Mouse (Mus musculus) gastrocnemius, postnatal 4 days (tissue): Measurements from ENCODE around the gene Fads6. TPM values are rescaled to one million over a fixed set of nuclear protein-coding genes. Genes with fewer than 3 reads are reported as not detected.

Source experiments
- DNase-seq, 2 experiments: peaks; one replicate each; pipeline ENCODE4 v3.0.0; 2021 to 2022; ENCODE audit warnings: low spot score in 2 of 2, mixed read lengths in 2 of 2
- total RNA-seq, 2 experiments: library from RNA; stranded (reverse); gene quantifications; 2 replicates each; pipeline ENCODE4 v1.2.3; 2021

Fads6 gene
- total RNA-seq, 2 experiments from 2014 or later: 0.34 to 0.37 TPM

DNA sequence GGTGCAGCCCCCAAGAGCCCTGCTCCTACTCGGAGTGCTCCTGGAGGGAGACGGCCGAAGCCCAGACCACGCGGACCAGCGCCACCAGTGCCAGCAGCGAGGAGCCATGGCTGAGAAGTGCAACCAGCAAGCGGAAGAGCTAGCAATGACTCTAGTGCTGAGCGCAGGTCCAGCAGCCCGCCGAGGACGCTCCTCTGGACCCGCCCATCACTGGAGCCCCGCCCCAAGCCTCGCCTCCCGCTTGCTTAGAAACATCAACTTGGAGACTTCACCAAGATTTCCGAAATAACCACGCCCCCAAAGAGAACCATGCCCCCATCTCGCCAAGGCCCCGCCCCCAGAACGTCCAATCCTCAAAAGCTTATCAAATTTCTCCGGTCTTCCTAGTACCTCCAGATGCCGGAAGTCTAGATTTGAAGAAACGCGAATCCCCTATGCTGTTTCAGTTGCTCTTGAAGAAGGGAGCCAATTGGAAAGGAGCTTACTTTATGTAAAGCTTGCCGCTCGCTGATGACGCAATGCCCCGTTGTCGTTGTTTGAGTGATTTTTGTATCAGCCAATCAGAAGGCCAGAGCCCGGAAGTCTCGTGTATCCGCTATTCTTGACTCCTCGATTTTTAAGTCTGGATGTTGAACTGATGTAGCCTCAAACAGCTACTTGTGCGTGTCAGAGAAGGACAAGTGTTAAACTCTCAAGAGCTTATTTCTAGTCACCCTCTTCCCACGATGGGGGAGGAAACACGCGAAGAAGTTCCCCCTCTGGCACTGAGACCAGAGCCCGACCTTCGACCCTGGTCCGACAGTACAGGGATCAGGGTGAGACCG is 20.5 kb downstream of the Fads6 start, which contains the start of gene Fdxr:
Gene Fdxr (minus strand): TSS at position 271 of the 824 bp plus-strand sequence.
- DNase-seq: peak; percentile 92 to 98

DNA sequence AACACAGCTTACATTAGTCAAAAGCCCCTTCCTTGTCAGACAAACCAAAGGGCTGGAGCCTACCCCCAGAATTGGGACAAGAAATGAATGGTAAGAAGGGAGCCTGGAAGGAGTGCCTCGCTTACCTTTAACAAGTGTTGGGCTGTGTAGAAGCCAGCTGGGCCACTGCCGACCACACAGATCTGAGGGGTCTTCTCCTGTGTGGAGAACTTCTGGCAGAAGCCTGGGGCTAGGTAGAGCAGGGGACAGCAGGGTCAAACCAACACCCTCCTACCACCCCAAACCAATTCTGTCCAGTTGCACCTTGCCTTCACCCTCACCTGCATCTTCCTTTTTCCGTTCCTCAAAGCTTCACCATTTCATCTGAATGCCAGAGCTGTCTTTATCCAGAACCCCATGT is 21.5 kb downstream of the Fads6 start:
- DNase-seq: no peak

DNA sequence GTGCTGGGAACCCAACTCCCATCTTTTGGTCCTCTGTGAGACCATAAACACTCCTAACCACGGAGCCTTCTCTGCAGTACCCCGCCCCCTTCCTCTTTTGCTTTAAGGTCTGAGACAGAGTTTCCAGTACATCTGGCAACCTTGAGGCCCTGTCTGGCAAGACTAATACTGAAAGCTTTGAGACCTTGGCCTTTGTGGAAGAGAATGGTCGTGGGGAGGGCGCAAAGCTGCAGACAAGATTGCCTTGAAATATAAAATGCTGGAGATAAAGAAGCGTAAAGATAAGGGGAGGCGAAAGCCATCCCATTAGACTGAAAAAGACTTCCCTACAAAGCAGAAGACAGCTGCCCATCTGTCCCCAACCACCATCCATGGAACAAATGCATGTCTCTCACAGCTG is 22.0 kb downstream of the Fads6 start:
- DNase-seq: no peak

DNA sequence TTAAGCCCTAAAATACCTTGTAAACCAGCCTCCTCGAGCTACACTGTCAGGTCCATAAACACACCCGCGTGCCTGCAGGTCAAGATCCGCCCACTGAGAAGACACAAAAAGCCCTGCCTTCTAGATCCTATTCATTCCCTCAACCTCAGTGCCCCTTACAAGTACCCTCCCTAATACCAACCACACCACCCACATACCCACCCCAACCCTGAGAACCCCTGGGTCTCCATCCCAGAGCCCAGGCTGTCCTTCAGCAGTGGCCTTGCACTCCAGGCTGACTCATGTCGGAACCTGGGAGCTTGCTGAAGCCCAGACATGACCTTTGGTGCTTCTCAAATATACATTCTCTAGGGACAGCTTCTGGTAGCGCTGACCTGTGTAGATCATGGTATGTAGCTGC is 22.7 kb downstream of the Fads6 start:
- DNase-seq: no peak

DNA sequence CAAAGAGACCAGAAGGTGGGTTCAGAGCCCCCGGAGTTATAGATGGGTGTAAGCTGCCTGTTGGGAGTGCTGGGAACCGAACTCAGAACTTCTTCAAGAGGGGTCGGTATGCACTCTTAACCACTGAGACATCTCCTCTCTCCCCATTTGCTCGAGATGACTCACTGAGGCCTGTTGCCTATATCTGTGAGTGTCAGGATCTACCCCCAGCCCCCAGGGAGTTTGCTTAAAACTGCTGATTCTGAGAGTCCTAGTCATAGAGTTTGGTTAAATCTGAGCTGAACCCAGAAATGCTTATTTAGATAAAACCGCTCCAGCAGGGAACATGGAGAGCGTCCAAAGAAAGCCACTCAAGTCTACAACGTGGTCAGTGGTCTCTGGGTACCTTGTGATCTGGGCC is 23.3 kb downstream of the Fads6 start:
- DNase-seq: no peak

DNA sequence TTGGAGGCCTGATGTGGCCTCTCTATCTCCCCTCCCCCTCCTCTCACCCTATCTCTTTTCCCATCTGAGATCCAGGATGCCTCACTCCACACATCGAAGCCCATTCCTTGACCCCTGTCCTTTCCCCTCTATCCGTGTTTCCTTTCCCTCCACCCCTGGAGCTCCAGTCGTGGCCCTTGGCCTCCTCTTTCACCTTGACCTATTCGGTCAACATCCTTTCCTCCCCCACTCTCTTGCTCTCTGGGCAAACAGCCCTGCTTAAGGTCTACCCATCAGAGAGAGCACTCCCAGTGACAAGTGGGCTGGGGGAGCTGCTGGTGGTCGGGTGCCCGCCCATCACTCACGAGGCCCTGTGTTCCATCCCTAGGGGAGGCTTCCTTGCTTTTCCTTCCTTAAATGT is 23.7 kb downstream of the Fads6 start:
- DNase-seq: no peak

DNA sequence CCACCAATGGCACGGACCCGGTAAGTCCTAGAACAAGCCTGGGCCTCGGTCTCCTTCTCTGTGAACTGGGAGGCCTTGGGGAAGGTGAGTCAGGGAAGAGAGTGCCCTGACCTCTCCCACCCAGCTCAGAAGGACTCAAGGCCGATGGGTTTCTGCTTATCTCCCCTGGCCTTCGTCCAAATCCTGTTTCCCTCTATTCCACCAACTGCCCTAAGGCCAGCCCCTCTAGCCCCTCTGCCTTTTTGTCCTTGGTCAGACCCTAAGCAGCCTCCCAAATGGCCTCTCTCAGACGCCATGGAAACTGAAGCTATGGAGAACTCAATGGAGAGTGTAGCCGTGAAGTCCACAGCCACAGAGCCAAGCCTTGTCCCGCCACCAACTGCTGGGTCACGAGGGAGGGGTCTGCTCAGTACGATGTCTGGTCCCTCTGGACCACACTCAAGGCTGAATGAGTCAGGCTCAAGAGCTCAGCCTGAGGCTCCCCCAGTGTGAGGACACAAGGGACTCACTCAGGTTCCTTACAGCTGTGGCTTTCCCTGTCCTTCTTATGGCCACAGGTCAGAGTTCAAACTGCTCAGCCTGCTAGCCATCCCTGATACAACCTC is 24.5 kb downstream of the Fads6 start:
- DNase-seq: no peak

DNA sequence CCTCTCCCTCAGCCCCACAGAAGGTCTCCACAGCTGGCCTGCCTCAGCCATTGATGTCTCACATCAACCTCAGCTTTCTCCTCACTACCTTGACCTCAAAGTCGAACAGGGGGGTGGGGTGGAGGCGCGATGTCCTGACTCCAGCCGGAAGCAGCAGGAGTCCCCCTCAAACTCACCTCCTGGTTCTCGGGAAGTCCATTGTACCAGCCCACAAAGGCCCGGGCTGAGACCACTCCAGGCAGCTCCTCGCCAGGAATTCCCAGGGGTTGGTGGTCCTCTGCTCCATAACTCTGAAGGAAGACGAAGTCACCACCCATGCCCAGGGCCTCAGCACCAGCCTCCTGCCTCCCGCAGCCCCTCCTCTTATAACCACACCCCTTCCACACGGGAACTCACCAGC is 26.0 kb downstream of the Fads6 start:
- DNase-seq: no peak

DNA sequence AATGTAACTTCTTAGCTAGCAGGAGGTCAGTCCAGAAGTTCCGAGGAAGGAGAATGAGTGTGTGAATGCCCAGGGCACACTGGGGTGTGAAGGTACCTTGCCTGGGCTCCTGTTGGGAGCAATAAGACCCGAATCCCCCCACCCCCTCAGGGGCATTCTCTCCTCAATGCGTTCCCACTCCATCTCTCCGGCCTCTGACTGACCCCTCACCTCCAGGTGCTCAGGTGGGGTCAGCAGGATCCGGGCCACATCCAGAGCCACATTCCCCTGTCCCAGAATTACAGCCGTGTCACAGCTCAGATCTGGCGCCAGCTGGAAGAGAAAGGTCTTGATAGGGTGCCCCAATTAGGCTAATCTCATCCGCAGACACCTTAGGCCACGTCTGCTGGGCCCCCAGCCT is 26.4 kb downstream of the Fads6 start:
- no peak for DNase-seq

DNA sequence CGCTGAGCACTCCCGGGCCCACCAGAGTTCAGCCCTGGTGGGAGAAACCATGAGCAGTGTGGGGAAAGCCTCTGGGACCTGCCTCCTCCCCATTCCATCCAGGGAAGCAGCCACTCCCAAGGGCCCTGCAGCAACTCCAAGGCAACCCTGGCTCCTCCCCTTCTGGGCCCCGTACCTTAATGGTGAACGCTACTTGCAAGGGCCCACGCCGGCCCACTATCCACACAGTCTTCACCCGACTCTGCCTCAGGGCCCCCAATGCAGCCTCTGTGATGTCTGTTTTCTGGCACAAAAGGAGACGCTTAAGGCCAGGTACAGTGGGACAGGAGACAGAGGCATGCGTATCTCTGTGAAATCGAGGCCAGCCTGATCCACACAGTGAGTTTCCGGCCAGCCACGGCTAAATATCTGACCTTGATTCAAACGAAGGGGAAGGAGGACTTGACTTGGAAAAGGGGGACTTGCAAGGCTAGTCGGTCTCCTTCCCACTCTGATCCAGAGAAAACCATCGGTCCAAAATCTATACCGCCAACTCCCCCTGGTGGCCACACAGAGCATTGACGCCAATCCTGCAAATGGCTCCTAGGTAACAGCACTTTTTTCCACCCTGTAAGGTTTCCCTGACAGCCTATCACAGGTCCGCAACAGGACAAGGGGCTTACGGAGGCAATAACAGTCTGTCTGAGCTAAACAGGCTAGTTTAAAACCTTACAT is 27.2 kb downstream of the Fads6 start:
- DNase-seq: peak; percentile 61 to 70

DNA sequence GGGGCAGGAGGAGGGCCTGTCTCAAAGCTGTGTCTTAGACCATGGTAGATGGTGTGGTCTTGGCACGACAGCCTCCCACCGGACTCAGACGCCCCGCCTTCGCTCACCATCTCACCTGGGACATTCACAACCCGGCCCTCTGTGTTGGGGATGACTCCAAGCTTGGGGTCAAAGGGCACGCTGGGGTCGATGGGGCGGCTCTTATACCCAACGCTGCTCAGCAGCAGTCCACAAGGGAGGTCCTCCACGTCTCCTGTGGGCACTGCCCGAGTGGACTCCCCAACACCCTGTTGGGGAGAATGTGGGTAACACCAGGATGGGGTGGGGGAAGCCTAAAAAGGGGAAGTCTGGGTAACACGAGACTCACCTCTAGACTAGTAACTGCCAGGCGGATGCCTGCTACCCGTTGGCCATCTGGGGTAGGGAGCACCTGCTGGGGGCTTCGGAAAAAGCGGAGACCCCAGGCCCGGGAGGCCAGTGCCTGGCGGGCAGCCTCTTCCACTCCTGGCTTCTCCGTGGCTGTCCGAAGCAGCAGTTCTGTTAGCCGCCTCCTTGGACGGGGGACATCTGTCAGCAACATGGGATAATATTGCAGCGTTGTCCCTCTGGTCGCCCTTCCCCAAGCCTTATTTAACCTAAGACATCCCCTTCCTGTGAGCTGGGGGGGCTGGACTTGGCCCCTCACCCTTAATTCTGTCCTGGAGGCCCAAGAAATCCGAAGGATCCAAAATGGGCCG is 28.0 kb downstream of the Fads6 start:
- no peak for DNase-seq

DNA sequence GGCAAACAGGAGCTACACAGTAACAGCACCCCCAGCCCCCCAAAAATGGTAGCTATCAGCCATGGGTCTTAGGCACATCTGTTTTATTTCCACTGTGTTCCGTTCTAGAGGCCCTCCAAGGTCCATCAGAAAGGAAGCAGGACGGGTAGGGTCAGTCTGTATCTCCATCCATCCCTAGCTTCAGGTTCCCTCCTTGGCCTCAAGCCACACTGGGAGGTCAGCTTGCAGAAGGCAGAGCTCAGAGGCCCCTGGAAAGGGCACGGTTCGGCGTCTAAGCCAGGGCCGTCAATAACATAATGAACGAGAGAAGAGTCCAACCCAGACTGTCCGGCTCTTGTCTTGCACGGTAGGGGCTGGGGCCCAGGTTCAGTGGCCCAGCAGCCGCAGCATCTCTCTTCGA is 29.5 kb downstream of the Fads6 start:
- DNase-seq: no peak

DNA sequence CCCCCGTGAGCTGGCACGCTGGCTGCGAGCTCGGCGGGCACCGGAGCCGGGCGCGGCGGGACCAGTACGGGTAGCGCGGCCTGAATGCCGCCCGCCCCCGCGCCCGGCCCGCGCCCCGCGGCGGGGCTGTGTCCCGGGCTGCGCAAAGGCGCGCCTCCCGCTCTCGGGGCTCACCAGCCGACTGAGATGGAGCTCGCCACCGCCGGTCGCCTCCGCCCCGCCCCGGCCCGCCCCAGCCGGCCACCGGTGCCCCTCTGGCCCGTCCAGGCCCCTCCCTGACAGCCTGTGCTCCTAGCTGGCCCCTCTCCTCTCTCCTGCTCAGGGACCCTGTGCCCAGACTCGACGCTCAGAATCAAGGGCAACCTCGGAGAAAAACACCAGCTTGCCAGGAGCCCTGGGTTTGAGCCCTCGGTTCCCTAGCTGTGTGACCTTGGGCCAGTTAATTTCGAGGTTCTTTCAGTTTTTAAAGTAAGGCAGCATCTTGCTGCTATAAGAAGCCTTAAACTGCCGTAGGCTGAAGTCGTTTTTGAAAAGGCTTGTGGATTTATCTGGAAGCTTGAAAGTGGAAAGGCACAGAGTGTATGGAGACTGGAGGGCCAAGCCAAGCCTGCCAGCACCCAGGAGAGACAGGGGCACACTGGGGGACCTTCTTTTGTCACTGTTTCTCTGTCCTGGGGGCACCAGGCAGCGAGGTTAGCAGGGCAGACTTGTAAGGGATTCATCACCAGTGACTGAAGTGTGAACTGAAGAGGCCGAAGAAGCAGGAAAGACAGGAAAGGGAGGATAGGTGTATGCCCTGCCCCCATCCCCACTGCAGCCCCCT is 30.2 kb downstream of the Fads6 start, which contains the start of gene Grin2c:
Gene Grin2c (minus strand): TSS at position 183 of the 823 bp plus-strand sequence.
- DNase-seq: no peak

DNA sequence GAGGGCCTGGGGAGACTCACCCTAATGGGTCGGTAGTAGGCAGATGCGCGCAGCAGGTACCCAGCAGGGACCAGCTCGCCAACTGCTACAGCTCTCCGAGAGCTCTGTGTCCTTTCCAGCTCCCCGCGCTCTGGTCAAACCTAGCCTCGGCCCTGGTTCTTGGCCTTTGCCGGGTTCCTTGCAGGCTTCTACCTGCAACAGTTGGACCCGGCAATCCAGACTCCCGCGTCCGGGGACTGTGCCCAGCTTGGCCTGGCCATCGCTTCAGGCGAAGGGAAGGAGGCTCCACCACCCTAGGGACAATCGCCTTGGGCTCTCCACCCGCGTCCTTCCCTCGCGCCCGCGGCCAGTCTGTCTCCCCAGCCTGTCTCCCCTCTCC is 31.1 kb downstream of the Fads6 start:
- no peak for DNase-seq

DNA sequence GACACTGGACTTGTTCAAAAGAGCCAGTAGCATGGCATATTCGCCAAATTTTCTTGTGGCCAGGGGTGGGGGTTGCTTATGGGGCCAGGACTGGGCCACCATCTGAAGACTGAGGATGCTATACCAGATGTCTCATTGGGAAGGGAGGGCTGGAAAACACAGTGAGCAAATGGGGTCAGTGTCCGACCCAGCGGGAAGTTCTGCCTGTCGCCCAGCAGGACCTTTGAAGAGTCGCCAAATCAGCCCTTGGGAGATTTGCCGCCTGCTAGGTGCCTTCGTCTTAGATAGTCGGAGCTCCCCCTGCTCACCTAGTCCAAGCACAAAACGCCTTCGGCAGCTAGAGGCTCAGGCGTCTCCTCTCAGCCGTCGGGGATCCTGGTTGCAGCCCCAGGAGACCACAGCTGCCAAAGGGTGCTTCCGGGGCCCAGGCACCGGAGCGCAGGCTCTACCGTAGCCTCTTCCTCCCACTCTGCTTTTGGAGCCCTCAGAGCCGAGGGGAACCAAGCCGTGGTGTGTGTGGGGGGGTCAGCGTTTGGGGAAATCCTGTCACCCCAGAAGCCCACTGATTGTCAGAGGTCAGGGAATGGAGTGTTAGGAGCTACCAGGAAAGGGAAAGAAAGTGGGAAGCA is 31.6 kb downstream of the Fads6 start:
- DNase-seq: no peak

DNA sequence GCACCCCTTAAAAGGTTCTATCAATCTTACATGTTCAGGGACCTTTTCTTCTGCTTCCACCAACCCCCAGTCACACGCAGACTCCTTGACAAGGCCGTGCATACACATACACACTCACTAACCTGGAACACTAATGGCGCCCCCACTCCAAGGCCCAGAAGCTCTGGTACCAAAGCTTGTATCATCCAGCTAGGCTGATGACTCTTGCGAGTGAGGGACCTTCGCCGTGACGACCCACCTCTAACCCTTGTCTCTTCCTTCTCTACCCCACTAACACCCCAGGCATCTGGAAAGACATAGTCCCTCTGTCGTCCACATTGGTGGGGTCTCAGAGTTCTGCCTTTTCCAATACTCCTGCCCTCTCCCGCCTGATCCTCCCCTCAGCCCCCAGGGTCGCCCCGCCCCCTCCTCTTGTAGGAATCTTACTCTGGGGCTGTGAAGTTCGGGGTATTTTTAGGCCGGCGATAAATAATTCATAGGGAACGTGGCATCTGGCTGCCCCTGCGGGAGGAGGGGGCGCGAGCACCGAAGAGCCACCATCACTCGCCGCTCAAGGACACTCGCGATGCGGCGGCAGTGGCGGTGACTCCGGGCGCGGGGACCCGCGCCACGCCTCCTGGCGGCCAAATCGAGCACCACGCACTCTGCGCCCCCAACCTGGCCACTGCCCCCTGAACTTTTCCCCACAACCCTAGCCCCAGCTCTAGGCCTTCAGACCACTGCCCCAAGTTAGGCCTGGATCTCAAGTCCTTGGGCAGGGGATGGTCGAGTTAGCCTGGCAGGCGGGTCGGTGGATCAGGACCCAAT is 32.4 kb downstream of the Fads6 start:
- no peak for DNase-seq

DNA sequence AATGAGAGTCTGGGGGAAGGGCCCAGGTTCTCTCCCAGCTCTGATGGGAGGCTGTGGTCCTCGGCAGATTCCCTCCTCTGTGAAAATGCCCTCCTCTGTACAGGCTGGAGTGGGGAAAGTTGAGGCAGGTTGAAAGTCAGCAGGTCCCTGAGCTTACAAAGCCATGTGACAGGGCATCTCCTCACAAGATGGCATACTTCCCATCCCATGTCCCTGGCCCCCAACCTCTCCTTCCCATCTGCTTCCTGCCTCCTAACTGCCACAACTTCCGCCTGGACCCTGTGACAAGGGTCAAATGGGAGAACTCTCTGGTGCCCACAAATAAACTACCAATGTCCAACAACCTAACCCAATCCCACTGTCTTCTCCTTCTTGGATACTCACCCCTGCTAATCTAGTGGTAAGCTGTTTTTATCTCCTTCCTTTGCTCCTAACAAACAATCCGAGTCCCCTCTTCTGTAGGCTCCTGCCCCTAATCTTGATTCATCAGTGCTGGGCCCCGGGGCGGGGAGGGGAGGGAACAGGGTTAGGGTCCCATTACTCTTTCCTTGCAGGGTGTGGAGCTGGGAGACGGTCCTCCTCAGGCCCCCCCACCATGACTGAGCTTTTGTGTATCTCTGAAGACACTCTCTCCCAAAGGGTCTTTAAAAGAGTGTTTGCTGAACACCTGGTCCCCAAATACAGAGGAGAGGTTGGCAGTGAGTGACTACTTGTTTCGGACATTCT is 33.2 kb downstream of the Fads6 start:
- DNase-seq: no peak

DNA sequence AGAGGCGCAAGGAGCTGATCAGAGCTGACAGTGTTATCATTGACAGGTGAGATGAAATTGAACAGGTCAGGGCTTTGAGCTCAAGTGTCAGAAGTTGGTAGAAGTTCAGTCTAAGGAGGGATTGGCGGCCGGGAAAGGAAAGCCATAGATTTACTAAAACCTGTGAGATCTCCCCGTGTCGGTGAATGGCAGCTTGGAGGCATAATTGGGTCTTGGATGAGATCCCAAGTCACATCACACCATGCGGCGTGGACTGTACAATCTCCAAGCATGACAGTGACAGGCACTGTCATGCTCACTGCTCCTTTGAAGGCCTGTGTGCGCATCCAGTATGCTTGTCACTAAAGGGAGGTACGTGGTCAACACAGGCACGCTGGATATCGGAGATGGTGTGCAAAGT is 34.5 kb downstream of the Fads6 start:
- DNase-seq: no peak

DNA sequence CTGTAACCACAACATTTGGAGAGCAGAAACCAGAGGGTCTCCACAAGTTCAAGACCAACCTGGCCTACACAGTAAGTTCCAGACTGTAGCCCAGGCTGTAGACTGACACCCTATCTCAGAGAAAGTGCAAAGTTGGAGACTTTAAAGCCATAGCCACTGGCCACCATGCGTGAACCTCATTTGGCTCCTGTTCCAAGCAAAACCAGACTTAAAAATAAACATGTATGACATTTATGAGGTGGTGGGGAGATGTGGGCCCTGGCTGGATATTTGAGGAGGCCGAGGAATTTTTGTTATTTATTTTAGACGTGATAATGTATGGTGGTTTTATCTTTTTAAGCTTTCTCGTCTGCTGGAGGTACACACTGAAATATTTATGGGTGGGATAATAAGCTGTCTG is 38.3 kb downstream of the Fads6 start:
- DNase-seq: no peak
